Mouse (Mus musculus) liver, postnatal 0 days (tissue): Measurements from ENCODE around the gene Best2.

Source experiments
- CTCF ChIP-seq: sonication (generic); IDR thresholded peaks from 2 replicates; pipeline ENCODE4 v1.5.1; 2016; ENCODE audit warnings: antibody characterized with exemption, low read depth
- EP300 ChIP-seq: IDR thresholded peaks from 2 replicates; pipeline ENCODE4 v1.6.1; 2016; ENCODE audit warnings: antibody characterized with exemption, low read depth, mild to moderate bottlenecking

- TF ChIP-seq CTCF, result no peak
- peak; percentile 80 for TF ChIP-seq EP300
Measured at GRCm38 (mm10) chr8:85025098-85025932, 11.0 kb upstream of the Best2 start, which contains the start of gene Asna1.
